Mouse (Mus musculus): Measurements from ENCODE around the gene Asb2. TPM values are rescaled to one million over a fixed set of nuclear protein-coding genes. Genes with fewer than 3 reads are reported as not detected.

Asb2 gene
- polyA plus RNA-seq (2012; rRNA removed), result 72.2 and 87.2 TPM in 2 replicates

GRCm38 (mm10) chr12:103355746-103356414 lies at the start of gene Asb2:
Asb2 (minus strand) TSS chr12:103356001.

GRCm38 (mm10) chr12:103388505-103389347 lies 32.9 kb upstream of the Asb2 start, which contains the start of gene Otub2:
Otub2 (plus strand) TSS chr12:103388682.

GRCm38 (mm10) chr12:103310744-103311267 lies 45.0 kb downstream of the Asb2 start, which contains the start of gene Fam181a:
Fam181a (plus strand) TSS chr12:103310975.

Other genes with a start within 250 kb of the Asb2 start
- 4.4 and 4.5 TPM in 2 replicates for gene Prima1, start 113.9 kb downstream of the Asb2 start, polyA plus RNA-seq (2012; rRNA removed)
- gene Fam181a, start 45.0 kb downstream of the Asb2 start, polyA plus RNA-seq (2012; rRNA removed), result not detected in 2 replicates
- gene Otub2, start 32.7 kb upstream of the Asb2 start, polyA plus RNA-seq (2012; rRNA removed), result 1.7 and 2.0 TPM in 2 replicates
- gene 9330161L09Rik, start 51.8 kb upstream of the Asb2 start, polyA plus RNA-seq (2012; rRNA removed), result 0.38 and 0.50 TPM in 2 replicates
- gene Ddx24, start 69.8 kb upstream of the Asb2 start, polyA plus RNA-seq (2012; rRNA removed), result 19.9 and 27.8 TPM in 2 replicates
- gene Ifi27, start 78.2 kb upstream of the Asb2 start, polyA plus RNA-seq (2012; rRNA removed), result 150 and 212 TPM in 2 replicates
- 288 and 311 TPM in 2 replicates for gene Ifi27l2a, start 87.7 kb upstream of the Asb2 start, polyA plus RNA-seq (2012; rRNA removed)
- 123 and 151 TPM in 2 replicates for gene Ifi27l2b, start 101.2 kb upstream of the Asb2 start, polyA plus RNA-seq (2012; rRNA removed)
- 0.09 and 0.19 TPM in 2 replicates for gene Ppp4r4, start 176.3 kb upstream of the Asb2 start, polyA plus RNA-seq (2012; rRNA removed)

Data from colon, adult 2 months (tissue).